Mouse (Mus musculus) embryonic facial prominence, embryonic 14.5 days (tissue): ENCODE results near the gene Mpped1. TPM values are rescaled to one million over a fixed set of nuclear protein-coding genes. Genes with fewer than 3 reads are reported as not detected.

Experiments
- ATAC-seq: fragments of 200-750 bp; cut with Nextera tagmentation; 2 replicates; pipeline ENCODE4 v1.8.0; 2017; ENCODE audit warnings: low read depth, moderate number of reproducible peaks, moderate TSS enrichment
- DNase-seq: peaks from one replicate; pipeline ENCODE4 v3.0.0-alpha.2; 2015; ENCODE audit warnings: low spot score
- H3K27ac ChIP-seq: fragments of 300-500 bp; sonication (generic); replicated peaks from 2 replicates; pipeline ENCODE4 v1.5.1; 2014; ENCODE audit warnings: low read depth, mild to moderate bottlenecking, low read length, moderate library complexity
- H3K27me3 ChIP-seq: fragments of 300-500 bp; sonication (generic); replicated peaks from 2 replicates; pipeline ENCODE4 v1.6.1; 2014; ENCODE audit warnings: low read length; ENCODE audit not compliant: control insufficient read depth, insufficient read depth
- H3K36me3 ChIP-seq: fragments of 300-500 bp; sonication (generic); 2 replicates; pipeline ENCODE4 v1.6.1; 2014; ENCODE audit warnings: low read length, mixed read lengths; ENCODE audit not compliant: control insufficient read depth, insufficient read depth
- H3K4me1 ChIP-seq: fragments of 300-500 bp; sonication (generic); 2 replicates; pipeline ENCODE4 v1.6.1; 2014; ENCODE audit warnings: antibody characterized with exemption, low read length; ENCODE audit not compliant: control insufficient read depth, insufficient read depth
- H3K4me2 ChIP-seq: fragments of 300-500 bp; sonication (generic); 2 replicates; pipeline ENCODE4 v1.6.1; 2014; ENCODE audit warnings: low read depth, mild to moderate bottlenecking, low read length, moderate library complexity, mixed read lengths
- H3K4me3 ChIP-seq: fragments of 300-500 bp; sonication (generic); 2 replicates; pipeline ENCODE4 v1.5.1; 2014; ENCODE audit warnings: low read depth, mild to moderate bottlenecking, low read length
- H3K9ac ChIP-seq: fragments of 300-500 bp; sonication (generic); 2 replicates; pipeline ENCODE4 v1.6.1; 2014; ENCODE audit warnings: low read depth, mild to moderate bottlenecking, low read length, moderate library complexity, mixed read lengths
- H3K9me3 ChIP-seq: fragments of 300-500 bp; sonication (generic); 2 replicates; pipeline ENCODE4 v1.6.1; 2016; ENCODE audit warnings: low read length; ENCODE audit not compliant: control insufficient read depth
- WGBS: fragments of 180-500 bp; shearing (Covaris S2); extraction: QIAGEN DNeasy Blood & Tissue Kit; methylation state at CpG from one replicate; pipeline ENCODE4 v1.1.7; 2014; 5-methylcytosine and 5-hydroxymethylcytosine counted together
- polyA plus RNA-seq: library from polyadenylated mRNA; unstranded; fragments of >200 nt; fragmentation: Nextera tagmentation; extraction: Ambion mirVana; gene quantifications from 2 replicates; pipeline ENCODE4 v1.2.1, GENCODE M21; 2014

Mpped1 gene
- polyA plus RNA-seq, 1 experiment from 2014 or later, result 5.2 TPM

DNA sequence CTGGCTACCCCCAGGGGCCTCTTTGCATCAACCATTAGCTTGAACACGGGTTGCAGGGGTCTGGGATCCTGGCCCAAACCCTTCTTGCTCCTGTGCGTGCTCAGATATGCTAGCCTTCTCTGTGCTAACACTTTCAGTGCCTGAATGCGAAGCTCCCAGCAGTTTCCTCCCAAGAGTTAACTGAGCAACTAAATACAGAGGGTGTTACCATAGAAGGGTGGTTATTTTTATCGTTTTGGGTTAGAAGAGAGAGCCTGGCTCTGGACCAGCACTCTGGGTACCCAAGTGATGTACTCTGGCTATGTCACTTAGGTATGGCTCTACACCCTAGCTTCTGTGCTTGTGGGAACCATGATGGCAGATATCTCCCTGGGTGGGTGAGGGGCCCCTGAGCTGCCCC is 68.2 kb downstream of the Mpped1 start:
- no peak overlapping the region for H3K4me2 ChIP-seq
- ATAC-seq (no peak), DNase-seq (no peak)
- H3K27me3 ChIP-seq, result no peaks in the 10 kb centered on the region
- WGBS, result 51% methylated on average over 4 of the region's 4 CpGs
- no peak overlapping the region for H3K4me3 ChIP-seq
- no peaks in the 10 kb centered on the region for H3K36me3 ChIP-seq
- peaks cover 7% of the 10 kb centered on the region for H3K4me1 ChIP-seq
- H3K9ac ChIP-seq, result no peak overlapping the region
- no peaks in the 10 kb centered on the region for H3K9me3 ChIP-seq
- H3K27ac ChIP-seq, result no peak overlapping the region

- H3K9me3 ChIP-seq, result no peaks in the 10 kb centered on the region
- H3K4me3 ChIP-seq, result no peak overlapping the region
- H3K27ac ChIP-seq, result no peak overlapping the region
- H3K4me1 ChIP-seq, result peaks cover 2% of the 10 kb centered on the region
- no peaks in the 10 kb centered on the region for H3K27me3 ChIP-seq
- no peak overlapping the region for H3K4me2 ChIP-seq
- 67% methylated on average over 9 of the region's 9 CpGs for WGBS
- H3K9ac ChIP-seq, result no peak overlapping the region
- DNase-seq (no peak), ATAC-seq (no peak)
- H3K36me3 ChIP-seq, result no peaks in the 10 kb centered on the region
Observed at GRCm38 (mm10) chr15:83848193-83848592, 68.9 kb downstream of the Mpped1 start.

DNA sequence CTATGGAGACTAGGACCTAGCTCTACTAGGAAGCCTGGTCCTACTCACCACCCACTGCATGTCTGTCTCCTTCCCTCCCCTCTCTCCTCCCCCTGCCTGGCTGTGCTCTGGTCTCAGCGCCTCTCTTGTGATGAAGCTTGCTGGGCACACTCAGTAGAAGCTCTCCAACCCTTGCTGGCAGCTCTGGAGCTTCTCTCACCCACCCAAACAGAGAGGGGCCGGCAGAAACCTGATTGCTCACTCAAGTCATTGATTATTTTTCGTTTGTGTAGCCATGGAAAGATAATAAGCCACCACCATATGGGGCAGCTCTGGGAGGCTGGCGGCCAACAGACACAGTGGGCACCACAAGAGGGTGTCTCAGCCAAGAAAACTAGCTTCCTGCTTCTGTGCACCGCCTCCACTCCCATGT is 74.1 kb downstream of the Mpped1 start:
- H3K9ac ChIP-seq, result no peak overlapping the region

DNA sequence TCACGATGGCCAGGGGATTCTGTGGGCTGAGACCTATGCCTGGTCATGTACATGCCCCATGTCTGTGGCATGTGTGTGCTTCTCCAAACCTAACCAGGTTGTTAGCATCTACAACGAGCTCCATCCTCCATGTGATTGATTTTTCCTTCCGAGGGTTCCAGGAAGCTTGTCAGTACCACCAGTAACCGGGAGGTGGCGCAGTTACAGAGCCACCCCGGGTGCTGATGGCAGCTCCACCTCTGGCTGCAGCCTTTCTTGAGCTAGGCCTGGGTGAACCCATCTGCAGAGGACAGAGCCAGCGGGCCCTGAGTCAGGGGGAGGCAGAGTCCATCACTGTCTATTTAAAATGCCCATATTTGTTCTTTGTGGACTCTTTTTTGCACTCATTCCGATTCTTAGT is 77.9 kb downstream of the Mpped1 start:
- DNase-seq (peak; percentile 24), ATAC-seq (no peak)
- H3K27me3 ChIP-seq, result no peaks in the 10 kb centered on the region
- 15% methylated on average over 8 of the region's 8 CpGs for WGBS
- no peak overlapping the region for H3K27ac ChIP-seq
- no peaks in the 10 kb centered on the region for H3K4me1 ChIP-seq
- H3K36me3 ChIP-seq, result no peaks in the 10 kb centered on the region
- H3K9me3 ChIP-seq, result no peaks in the 10 kb centered on the region
- no peak overlapping the region for H3K4me2 ChIP-seq
- H3K9ac ChIP-seq, result no peak overlapping the region
- no peak overlapping the region for H3K4me3 ChIP-seq

More for the DNA sequence above, 74.1 kb downstream of the Mpped1 start:
- H3K4me1 ChIP-seq, result no peaks in the 10 kb centered on the region
- WGBS, result 70% methylated on average over 5 of the region's 5 CpGs
- no peaks in the 10 kb centered on the region for H3K36me3 ChIP-seq
- no peak for ATAC-seq
- DNase-seq, result no peak
- H3K27ac ChIP-seq, result no peak overlapping the region
- H3K4me3 ChIP-seq, result no peak overlapping the region
- H3K4me2 ChIP-seq, result no peak overlapping the region
- no peaks in the 10 kb centered on the region for H3K27me3 ChIP-seq
- H3K9me3 ChIP-seq, result no peaks in the 10 kb centered on the region

DNA sequence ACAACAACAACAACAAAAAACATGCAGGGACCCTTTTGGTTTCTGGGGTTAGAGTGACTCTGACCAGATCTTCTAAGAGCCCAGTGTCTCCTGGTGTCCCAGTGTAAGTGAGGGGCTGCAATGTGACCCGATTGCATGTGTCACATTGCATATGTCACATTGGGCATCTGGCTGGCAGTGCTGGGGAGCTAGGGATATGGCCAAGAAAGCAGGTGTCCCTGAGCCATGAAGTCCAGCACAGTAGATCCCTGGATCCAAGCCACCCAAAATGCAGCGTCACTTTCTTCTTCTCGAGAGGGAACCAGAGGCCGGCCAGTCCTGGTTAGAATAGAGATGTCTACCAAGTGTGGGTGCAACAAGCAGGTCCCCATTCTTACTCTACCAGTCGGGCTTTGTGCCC is 86.4 kb downstream of the Mpped1 start:
- Histone ChIP-seq H3K4me2 (no peak overlapping the region), H3K9me3 (no peaks in the 10 kb centered on the region), H3K27me3 (0 out of 2 replicates have a peak, but pooled peaks cover 3% of the 10 kb centered on the region), H3K9ac (no peak overlapping the region), H3K36me3 (no peaks in the 10 kb centered on the region), H3K4me3 (no peak overlapping the region), H3K27ac (no peak overlapping the region), H3K4me1 (no peaks in the 10 kb centered on the region)
- 91% methylated on average over 5 of the region's 5 CpGs for WGBS
- ATAC-seq, result no peak
- no peak for DNase-seq

GRCm38 (mm10) chr15:83870936-83871335 is 91.7 kb downstream of the Mpped1 start:
- Histone ChIP-seq H3K27me3 (0 out of 2 replicates have a peak, but pooled peaks cover 4% of the 10 kb centered on the region), H3K9me3 (0 out of 2 replicates have a peak, but pooled peaks cover 6% of the 10 kb centered on the region), H3K4me3 (no peak overlapping the region), H3K4me1 (no peaks in the 10 kb centered on the region), H3K36me3 (no peaks in the 10 kb centered on the region), H3K27ac (no peak overlapping the region), H3K4me2 (peak overlapping the region; percentile 26), H3K9ac (no peak overlapping the region)
- ATAC-seq, result no peak
- DNase-seq, result peak; percentile 14
- WGBS, result 8% methylated on average over 15 of the region's 17 CpGs

GRCm38 (mm10) chr15:83877155-83877866 is 98.0 kb downstream of the Mpped1 start:
- Histone ChIP-seq H3K4me1 (no peaks in the 10 kb centered on the region), H3K4me2 (no peak overlapping the region), H3K9ac (no peak overlapping the region), H3K9me3 (0 out of 2 replicates have a peak, but pooled peaks cover 6% of the 10 kb centered on the region), H3K36me3 (no peaks in the 10 kb centered on the region), H3K27me3 (no peaks in the 10 kb centered on the region), H3K27ac (no peak overlapping the region), H3K4me3 (no peak overlapping the region)
- no peak for ATAC-seq
- no peak for DNase-seq
- WGBS, result 46% methylated on average over 11 of the region's 11 CpGs

DNA sequence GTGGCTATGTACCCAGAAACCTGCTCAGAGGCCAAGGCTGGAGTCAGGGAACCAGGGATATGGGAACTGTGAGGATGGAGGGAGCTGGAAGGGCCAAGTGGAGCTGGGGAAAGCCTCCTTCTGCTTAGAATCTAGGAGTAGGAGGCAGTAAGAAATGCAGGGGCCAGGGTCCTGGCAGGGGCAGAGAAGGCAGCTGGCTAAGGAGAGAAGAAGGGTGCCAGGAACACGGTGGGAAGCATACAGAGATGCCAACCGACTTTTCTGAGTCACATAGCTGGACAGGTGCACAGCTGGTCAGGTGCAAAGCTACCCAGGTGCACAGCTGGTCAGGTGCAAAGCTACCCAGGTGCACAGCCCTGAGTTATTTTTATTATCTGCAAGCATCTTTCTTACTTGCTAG is 98.6 kb downstream of the Mpped1 start:
- 67% methylated on average over 2 of the region's 2 CpGs for WGBS
- ATAC-seq, result no peak
- H3K27me3 ChIP-seq, result no peaks in the 10 kb centered on the region

DNA sequence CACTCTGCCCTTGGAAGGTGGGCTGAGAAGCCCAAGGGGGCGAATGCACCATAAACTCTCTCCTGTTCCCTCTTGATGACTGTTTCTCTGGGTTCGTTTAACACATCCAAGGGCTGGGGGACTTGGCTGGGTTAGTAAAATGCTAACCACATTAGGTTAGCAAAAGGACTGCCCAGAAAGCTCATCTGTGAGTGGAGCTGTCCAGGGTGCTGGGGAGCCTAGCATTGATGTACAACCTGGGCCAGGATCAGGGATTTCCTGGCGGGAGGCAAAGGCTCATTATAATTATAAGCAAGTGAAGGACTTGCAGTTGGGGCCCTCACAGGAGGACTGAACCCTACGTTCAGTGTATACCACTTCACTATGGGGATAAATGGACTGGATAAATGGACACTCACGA is 100.6 kb downstream of the Mpped1 start:
- Histone ChIP-seq H3K9me3 (0 out of 2 replicates have a peak, but pooled peaks cover 6% of the 10 kb centered on the region), H3K9ac (no peak overlapping the region), H3K27me3 (no peaks in the 10 kb centered on the region), H3K36me3 (no peaks in the 10 kb centered on the region), H3K4me1 (no peaks in the 10 kb centered on the region), H3K27ac (no peak overlapping the region), H3K4me2 (no peak overlapping the region), H3K4me3 (no peak overlapping the region)
- 21% methylated on average over 5 of the region's 5 CpGs for WGBS
- DNase-seq (peak; percentile 87), ATAC-seq (no peak)

More for the DNA sequence above, 98.6 kb downstream of the Mpped1 start:
- H3K36me3 ChIP-seq, result no peaks in the 10 kb centered on the region
- H3K9me3 ChIP-seq, result 0 out of 2 replicates have a peak, but pooled peaks cover 6% of the 10 kb centered on the region
- no peak overlapping the region for H3K27ac ChIP-seq
- no peak for DNase-seq
- no peak overlapping the region for H3K9ac ChIP-seq
- H3K4me1 ChIP-seq, result no peaks in the 10 kb centered on the region
- H3K4me2 ChIP-seq, result no peak overlapping the region
- H3K4me3 ChIP-seq, result no peak overlapping the region
